Mouse (Mus musculus) layer of hippocampus, adult 8-10 months (tissue): Measurements from ENCODE around the gene Fkbp10. TPM values are rescaled to one million over a fixed set of nuclear protein-coding genes. Genes with fewer than 3 reads are reported as not detected.
A peak's percentile ranks its signal among the peaks of the same experiment; 100 is the strongest.

ENCODE experiments used
- DNase-seq, 2 experiments: peaks; one replicate each; pipeline ENCODE4 v3.0.0; 2022; ENCODE audit warnings: low spot score in 2 of 2
- total RNA-seq, 4 experiments: library from RNA; stranded (reverse); gene quantifications; 2 replicates each; pipeline ENCODE4 v1.2.4; 2022

Fkbp10 gene
- total RNA-seq: 1 to 10 TPM; 5.3 to 9.2 (median 7.1) TPM

DNA sequence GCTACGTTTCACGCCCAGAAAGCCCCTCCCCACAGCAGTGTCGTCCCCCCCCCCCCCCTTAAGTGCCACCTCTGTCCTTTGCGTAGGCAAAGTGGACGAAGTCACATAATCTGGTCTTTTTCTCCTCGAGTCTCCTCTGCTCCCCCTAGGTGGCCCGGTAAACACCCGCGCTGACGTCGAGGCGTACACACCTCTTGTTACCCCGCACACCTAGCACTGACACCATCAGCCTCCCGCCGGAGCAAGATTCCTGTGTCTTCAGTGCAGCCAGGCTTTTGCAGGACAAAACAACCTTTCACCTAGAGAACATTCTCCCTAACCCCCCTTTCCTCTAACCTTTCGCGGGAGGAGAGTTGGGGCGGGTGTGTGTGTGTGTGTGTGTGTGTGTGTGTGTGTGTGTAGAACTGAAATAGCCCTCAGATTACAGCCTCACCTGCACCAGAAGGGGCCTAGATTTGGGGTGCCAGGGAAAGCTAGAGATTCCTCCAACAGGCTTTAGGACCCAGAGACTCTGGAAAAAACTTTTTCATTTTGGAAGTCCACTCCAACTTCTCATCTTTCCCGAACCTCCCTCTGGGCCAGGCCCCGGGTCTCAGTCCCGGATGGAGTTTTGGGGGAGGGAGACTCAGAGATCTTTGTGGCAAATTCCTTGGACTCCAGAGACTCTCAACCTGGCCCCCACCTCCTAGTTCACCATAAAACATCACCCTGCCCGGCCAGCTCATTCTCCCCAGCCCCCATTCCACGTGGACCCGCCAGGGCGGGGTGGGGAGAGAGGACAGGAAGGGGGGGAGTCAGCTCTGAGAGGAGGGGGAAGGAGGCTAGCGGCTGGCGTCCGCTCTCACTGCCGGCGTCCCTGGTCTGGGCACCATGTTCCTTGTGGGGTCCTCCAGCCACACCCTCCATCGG lies at the start of gene Fkbp10:
TSS of gene Fkbp10 (plus strand) at position 784 of the 909 bp plus-strand sequence.
- no peak for DNase-seq

DNA sequence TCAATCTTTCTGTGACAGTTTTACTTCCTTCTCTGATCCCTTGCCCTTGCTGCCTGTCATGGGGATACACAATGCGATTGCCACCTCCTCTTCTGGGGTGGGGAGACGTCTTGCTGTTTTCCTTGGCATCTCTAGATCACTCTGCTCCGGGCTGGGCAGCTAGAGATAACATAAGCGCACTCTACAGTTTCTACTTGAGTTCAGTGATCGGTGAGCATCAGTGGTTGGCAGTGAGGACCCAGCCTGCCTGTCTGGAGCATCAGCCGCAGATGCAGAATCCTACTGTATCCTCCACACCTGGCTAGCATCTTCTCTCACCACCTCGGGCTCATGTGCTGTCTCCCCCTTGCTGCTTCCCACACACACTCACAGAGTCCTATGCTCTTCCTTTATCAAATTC lies 46.4 kb upstream of the Fkbp10 start:
- DNase-seq: no peak

DNA sequence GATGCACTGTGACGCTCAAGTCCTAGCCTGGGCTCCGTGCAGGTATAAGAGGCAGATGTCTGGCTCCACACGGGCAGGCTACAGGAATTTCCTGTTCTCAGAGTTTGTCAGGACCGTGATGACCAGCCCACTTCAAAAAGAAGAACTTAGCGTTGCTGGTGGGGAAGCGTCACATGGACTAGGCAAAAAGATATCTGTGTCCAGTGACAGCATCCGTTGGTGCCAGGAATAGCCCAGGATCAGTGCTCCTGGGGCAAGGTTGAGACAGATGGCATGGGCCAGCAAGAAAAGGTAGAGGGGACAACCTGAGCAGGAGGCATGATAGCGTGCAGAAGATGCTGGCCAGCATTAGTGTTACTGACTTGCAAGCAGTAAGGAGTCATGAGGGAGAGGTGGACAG lies 45.7 kb upstream of the Fkbp10 start:
- DNase-seq: no peak

DNA sequence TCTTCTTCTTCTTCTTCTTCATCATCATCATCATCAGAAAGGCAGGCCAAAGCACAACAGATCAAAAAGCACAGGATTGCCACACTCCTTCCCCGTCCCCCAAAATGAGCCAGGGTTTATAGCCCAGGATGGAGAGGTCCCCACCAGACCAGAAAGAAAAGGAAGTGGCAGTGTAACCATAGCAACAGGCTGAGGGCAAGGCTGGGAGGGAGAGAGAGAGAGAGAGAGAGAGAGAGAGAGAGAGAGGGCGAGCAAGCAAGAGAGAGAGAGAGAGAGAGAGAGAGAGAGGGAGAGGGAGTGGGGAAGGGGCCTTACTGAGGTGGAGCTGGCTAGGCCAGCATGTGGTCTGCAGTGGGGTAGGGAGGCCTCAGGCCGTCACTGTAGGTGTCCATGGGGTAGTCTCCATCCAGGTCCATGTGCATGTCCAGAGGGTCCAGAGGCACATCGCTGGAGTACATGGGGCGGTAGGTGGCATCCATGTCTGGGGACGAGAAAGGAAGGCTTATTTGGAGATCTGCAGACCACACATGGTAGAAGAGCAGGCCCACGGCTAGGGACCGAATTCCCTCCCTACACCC lies 43.4 kb upstream of the Fkbp10 start:
- DNase-seq: no peak

DNA sequence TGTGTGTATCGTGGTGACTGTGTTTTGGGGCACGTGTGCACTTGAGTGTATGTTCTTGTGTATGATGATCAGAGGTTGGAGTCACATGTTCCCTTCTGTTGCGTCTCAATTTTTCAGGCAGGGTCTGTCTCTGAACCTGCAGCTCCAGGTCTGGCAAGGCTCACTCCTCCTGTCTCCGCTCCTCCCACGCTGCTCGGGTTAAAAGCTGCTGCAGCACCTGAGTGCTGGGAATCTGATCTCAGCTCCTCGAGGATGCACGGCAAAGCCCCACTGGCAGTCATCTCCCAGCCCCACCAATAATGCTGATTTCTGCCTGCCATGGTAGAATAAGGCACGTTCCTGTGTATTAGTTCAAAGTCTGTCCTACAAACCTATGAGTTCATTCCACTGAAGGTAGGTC lies 40.4 kb upstream of the Fkbp10 start:
- DNase-seq: no peak

DNA sequence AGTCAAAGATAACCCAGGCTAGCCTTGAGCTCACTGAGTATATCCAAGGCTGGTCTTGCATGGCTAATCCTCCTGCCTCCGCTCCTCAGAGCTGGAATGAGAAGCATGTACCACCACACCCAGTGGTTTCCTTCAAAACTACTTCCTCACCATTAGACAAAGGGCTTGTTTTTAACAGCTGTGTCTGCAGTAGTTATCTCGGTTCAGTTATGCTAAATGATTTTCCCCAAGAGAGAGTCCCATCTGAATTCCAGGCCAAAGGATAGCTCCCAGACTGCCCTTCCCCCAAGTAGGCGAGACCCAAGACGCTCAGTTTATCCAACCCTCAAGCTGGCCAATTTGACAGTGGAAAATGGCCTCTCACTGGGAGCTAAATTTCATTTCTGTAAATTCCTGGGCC lies 39.5 kb upstream of the Fkbp10 start:
- no peak for DNase-seq

DNA sequence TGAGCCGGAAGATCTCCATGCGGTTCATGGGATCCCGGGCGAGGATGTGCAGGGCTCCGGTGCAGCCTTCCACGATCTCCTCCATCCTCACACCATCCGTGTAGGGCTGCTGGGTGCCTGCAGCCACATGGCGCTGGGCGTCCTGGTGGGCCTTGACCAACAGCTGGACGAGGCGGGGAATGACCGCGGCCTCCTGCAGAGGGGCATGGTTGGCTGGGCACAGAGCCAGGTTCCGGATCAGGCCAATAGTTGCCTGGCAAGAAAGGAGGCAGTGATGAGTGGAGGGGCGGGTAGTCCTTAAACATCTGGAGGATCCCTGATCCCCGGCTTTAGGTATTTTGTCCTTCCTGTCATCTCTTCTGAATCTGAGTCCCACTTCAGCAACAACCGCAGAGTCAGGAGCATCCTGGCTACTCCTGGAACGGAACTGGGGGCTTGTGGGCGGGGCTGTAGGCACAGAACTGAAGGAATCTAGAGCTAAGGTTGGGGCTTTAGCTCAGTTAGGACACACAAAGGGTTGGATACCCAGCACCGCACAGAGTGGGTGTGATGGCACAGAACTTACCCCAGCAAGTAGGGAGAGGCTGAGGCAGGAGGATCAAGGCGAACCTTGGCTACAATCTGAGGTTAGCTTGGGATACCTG lies 38.6 kb upstream of the Fkbp10 start:
- no peak for DNase-seq

DNA sequence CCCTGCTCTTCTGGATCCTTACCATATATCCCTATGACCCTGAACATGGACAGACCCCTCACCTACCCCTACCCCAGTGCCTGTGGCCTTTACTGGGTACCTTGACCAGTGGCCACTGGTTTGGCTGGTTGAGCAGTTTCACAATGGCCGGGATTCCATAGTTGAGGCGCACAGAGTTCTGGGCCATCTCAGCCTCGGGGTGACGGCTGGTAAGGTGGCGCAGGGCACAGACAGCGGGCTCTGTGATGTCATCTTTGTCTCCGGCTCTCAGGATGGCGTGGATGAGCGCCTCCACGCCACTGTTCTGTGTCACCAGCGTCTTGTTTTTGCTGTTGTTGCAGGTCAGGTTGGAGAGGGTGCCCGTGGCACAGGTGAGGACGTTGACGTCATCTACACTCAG lies 37.5 kb upstream of the Fkbp10 start:
- no peak for DNase-seq

DNA sequence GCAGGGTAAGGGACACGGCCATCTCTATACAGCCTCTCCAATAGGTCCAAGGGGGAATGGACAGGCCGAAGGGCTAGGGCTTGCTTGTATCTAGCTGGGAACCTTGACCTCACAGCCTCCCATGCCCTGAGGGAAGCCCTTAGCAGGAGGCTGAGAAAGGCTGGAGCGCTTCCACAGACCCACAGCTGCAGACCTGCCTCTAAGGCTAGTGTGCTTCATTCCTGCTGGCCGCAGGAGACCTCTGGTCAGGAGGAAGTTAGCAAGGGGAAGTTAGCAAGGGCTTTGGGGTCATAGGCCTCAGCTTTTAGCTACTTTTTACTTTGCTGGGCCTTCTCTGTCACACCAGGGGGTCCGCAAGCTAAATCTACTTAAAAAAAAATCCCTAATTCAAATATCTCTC lies 37.1 kb upstream of the Fkbp10 start:
- no peak for DNase-seq

DNA sequence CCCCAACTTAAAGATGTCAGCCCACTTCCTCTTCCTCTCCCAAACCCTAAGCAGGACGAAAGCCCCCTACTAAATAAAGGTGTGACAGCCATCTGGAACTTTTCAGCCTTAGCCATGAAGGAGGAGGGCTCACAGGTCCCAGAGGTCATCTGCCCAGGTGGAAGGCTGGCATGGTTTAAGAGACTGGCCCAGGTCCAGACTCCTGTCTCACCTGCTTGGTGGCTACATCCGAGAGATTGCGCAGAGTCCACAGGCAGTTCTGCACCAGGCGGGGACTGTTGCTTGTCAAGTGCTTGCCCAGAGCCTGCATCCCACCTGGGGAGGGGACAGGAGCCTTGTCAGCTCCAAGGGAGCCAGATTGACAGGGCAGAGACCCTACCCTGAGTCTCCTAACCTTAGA lies 36.2 kb upstream of the Fkbp10 start:
- no peak for DNase-seq

DNA sequence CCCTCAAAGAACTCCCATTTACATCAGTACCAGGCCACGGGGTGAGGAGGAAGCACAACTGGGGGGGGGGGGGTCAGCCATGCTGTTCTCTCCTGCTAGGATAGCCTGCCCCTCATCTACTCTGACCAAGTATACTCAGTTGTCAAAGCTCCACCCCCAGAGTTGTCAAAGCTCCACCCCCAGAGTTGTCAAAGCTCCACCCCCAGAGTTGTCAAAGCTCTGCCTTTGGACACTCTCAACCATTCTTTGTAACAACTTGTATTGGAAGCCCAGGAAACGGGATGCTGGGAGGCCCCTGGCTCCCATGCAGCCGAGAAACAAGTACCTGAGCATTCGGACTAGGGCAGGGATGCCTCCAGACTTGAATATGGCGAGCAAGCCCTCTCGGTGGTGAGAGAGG lies 32.8 kb upstream of the Fkbp10 start:
- DNase-seq: no peak

DNA sequence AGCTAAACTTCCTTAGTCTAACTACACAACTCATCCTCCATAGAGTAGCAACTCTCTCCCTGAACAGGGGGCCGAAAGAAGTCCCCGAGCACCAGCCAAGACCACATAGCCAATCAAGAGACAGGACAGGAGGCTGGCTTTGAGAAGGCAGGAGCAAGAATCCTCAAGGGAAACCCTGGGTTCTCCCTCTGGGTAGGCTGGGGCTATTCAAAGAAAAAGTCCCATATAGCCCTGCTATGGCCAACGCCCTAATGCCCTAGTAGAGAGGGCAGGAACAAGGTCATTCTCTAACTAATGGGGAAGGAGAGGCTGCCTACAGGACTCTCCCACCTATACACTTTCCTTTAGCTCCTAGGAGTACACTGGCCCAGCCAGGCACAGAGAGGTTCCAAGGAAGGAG lies 30.5 kb upstream of the Fkbp10 start:
- no peak for DNase-seq

DNA sequence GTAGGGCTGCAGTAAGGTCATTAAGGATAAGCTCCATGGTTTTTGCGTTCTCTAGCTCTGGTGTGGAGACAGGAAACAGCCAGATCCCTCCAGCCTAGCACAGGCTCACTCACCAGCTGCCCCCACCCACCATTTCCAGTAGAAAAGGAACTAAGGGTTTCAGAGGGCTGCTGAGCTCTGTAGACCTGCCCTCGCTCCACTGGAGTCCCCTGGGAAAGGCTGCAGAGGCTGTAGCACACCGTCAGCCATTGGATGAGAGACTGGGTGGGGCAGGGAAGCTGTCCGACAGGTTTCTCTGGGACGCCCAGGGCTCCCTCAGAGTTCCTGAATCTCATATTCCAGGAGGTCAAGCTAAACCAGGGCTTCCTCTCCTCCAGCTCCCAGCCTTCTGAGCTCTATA lies 28.9 kb upstream of the Fkbp10 start:
- DNase-seq: no peak

DNA sequence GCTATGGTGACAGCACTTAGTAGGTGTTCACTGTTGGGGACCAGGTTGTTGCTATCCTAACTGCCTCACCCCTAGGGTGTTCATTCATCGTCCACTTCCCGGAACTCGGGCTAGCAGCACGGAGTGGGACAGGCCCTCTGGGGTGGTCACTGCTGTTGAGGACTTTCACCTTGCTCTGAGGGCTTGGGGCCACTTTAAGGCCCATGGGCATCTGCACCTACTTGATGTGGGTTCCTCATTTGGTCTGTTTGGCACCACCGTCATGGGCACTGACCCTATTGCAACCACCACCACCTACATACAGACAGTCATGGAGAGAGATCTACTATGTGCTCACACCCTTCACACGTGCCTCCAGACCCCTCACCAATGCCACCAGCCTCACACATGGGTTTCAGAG lies 28.4 kb upstream of the Fkbp10 start:
- no peak for DNase-seq

DNA sequence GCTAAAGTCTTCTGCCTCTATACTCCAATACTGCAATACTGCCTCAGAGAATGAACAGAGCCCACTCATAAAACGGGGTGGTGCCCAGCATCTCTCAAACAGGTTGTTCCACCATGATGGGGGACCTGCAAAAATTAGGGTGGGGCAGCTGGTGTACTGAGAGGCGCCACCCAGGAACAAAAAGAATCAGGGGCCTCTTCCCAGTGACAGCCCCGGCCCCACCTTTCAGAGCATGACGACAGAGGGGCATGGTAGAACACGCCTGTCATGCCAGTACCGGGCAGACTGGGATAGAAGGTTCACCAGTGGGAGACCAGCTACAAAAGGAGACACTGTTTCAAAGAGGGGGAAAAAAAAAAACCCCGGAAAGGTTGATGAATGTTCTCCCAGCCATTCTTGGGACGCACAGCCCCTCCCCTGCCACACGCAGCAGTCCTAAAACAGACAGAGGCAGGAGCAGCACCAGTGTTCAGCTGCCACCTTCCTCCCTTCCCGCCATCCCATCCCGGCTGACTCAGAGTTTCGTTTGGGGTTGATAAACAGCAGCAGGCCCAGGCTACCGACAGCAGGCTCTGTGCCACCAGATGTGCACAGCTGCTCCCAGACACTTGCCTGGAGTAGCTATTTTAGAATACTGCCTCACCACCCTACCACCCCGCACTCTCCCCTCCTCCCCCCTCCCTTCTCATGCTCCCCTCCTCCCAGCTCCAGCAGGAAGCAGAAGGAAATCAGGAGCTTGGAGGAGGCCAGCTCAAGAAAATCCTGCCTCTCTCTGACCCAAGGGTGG lies 27.7 kb upstream of the Fkbp10 start:
- DNase-seq: no peak

DNA sequence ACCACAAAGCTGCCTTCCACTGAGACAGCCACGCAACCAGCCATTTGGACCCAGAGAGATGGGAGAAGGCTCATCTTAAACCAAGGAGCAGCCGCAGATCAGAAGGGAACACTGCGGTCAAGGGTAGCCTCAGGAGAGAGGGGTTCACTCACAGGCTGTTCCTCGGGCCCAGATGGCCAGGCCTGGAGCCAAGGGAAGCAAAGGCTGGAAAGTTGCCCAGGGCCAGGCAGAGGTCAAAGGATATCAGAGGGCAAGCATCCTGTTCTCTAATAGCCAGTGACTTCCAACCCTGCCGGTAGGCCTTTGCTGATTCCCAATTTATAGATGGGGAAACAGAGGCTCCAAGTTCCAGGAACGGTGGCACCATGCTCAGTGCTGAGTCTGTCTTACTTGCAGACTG lies 26.9 kb upstream of the Fkbp10 start:
- no peak for DNase-seq

DNA sequence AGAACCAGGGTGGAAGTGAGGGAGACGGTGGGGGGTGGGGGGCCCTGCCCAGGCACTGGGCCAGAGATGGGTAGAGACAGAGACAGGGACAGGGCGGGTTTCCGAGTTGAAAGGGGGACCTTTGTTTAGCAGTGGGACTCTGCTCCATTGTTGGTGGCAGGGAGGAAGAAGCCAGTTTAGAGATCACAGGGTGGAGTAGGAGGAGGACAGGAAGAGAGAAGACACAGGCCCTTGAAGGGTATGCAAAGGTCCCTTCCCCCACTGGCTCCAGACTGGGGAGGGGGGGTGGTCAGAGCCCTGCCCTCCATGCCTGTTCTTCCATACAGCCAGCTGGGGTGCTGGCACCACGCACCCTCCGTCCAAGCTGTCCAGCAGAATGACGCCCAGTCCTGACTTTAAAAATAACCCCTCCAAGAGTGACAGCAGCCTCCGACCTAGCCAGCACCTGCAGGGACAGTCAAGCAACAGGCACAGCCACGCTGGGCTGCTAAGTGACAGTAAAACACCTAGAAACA lies 25.5 kb upstream of the Fkbp10 start:
- no peak for DNase-seq

DNA sequence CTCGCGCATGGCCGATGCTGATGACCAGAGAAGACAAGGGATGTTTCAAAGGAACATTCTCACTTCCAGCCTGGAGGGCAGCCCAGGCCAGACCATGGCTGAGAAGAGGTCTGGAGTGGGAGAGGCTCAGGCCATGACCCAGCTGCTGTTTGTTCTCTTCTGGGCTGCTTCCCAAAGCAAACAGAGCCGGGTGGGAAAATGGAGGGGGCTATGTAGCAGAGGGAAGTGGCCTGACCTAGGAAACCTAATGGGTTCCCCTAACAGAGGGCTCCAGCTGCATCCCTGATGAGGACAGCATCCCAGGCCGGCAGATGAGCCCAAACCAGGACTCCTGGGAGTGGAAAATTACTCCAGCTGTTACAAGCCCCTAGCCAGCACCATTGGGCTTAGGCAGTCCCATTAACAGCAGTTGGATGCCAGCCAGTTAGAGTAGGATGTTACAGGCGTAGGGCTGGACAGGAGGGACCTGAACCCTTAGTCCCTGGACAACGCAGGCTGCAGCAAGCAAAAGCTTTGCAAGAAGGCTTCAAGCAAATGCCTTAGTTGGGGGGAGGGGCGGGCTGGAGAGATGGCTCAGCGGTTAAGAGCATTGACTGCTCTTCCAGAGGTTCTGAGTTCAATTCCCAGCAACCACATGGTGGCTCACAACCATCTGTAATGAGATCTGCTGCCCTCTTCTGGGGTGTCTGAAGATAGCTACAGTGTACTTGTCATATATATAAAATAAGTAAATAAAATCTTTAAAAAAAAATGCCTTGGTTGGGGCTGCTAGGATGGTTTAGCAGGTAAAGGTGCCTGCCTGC lies 24.2 kb upstream of the Fkbp10 start:
- peak in 1 of 2 experiments; percentile 34 for DNase-seq

DNA sequence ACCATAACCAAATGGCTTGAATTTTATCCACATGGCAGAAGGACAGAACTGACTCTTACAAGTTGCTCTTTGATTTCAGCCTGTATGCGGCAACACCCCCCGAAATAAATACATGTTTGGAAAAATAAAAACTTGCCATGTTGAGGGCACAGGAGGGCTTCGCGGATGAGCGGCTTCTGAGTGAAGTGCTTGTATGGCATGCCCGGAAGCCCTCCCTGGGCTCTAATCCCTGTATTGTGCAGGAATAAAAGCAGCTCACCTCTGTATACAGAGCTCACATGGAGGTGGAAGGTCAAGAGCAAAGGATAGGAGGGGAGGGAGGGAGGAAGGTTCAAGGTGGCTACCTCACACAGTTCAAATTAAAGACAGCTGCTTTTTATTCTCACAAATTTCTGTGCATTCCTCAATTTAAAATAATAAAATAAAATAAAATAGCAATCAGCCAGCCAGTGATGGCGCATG lies 23.6 kb upstream of the Fkbp10 start:
- DNase-seq: no peak

DNA sequence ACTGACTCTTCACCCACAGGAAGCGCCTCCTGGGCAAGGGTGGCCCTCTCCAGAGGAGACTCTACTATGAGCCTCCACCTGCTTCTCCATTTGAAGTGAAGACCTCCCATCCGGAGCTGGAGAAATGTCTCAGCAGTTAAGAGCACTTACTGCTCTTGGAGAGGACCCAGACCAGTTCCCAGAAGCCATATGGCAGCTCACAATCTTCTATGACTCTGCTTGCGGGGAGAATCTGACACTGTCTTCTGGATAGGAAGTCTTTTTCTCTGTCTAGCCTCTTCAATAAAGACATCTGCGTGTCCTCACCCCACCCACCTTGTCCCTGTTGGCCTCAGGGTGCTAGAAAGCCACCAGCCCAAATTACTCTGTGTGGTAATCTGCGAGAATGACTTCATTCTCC lies 22.5 kb upstream of the Fkbp10 start:
- DNase-seq: no peak

DNA sequence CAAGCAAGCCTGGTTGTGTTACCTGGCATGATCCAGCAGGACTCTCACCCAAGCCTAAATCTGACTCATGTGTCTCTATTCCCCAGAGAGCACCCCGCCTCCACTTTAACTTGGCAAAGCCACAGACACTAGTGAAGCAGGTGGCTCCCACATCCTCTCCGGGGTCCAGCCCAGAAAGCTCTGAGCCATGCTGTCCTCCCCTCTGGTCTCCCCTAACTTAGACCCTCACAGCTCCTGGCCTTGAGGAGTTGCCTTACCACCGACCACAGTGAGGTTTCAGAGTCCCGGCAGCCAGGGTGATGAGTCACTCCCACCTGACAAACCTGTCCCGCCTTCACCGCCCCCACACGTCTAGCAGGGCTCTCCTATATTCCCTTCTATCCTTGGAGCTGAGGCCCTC lies 21.8 kb upstream of the Fkbp10 start:
- DNase-seq: no peak
